Mouse (Mus musculus): ENCODE measurements around the gene Gabpb2. TPM values are rescaled to one million over a fixed set of nuclear protein-coding genes. Genes with fewer than 3 reads are reported as not detected.

Gabpb2 gene
- 4.5 and 5.4 TPM in 2 replicates for polyA plus RNA-seq (2015; fragmentation: Nextera tagmentation; extraction: Ambion mirVana)

- peak within 1 kb of the TSS; percentile 69 for H3K4me2 ChIP-seq (ENCODE audit: low read length)
- H3K27ac ChIP-seq: peak within 1 kb of the TSS; percentile 99
- under 1% methylated on average over 56 of the region's 56 CpGs for WGBS
- TF ChIP-seq CTCF (IDR thresholded peaks at IDR 0.05; ENCODE audit: low read depth): peak; percentile 82
- peak; percentile 97 for DNase-seq (ENCODE audit: low spot score)
- H3K9ac ChIP-seq (ENCODE audit: low read depth, low read length): peak within 1 kb of the TSS; percentile 97
- peak within 1 kb of the TSS; percentile 86 for H3K4me3 ChIP-seq (replicated peaks; ENCODE audit: low read depth, low read length)
- no peaks in the 10 kb centered on the region for H3K27me3 ChIP-seq (ENCODE audit: insufficient read depth, low read length)
- H3K36me3 ChIP-seq (ENCODE audit: insufficient read depth, low read length): peaks cover 9% of the 10 kb centered on the region
- peak; percentile 89 for ATAC-seq (replicated peaks; ENCODE audit: low FRiP score, low read depth)
- no peaks in the 10 kb centered on the region for H3K9me3 ChIP-seq (replicated peaks; ENCODE audit: low read length)
- 0 out of 2 replicates have a peak, but pooled peaks cover 4% of the 10 kb centered on the region for H3K4me1 ChIP-seq (replicated peaks; ENCODE audit: insufficient read depth, low read length)
Observed at GRCm38 (mm10) chr3:95217255-95218134, at the start of gene Gabpb2. Gene Gabpb2 (minus strand): TSS chr3:95217916.

GRCm38 (mm10) chr3:95266052-95266451, 48.3 kb upstream of the Gabpb2 start:
- WGBS: 93% methylated on average over 3 of the region's 3 CpGs
- no peak overlapping the region for H3K4me3 ChIP-seq (replicated peaks; ENCODE audit: low read depth, low read length)
- TF ChIP-seq CTCF (IDR thresholded peaks at IDR 0.05; ENCODE audit: low read depth): no peak
- H3K4me1 ChIP-seq (replicated peaks; ENCODE audit: insufficient read depth, low read length): no peaks in the 10 kb centered on the region
- DNase-seq (ENCODE audit: low spot score) (no peak), ATAC-seq (replicated peaks; ENCODE audit: low FRiP score, low read depth) (no peak)
- H3K9ac ChIP-seq (ENCODE audit: low read depth, low read length): no peak overlapping the region
- no peaks in the 10 kb centered on the region for H3K9me3 ChIP-seq (replicated peaks; ENCODE audit: low read length)
- no peak overlapping the region for H3K4me2 ChIP-seq (ENCODE audit: low read length)
- no peaks in the 10 kb centered on the region for H3K27me3 ChIP-seq (ENCODE audit: insufficient read depth, low read length)
- peaks cover 21% of the 10 kb centered on the region; the same call in 1 of the 2 replicates for H3K36me3 ChIP-seq (ENCODE audit: insufficient read depth, low read length)
- H3K27ac ChIP-seq: no peak overlapping the region

- Histone ChIP-seq H3K36me3 (ENCODE audit: insufficient read depth, low read length) (peaks cover 21% of the 10 kb centered on the region; the same call in 1 of the 2 replicates), H3K4me3 (replicated peaks; ENCODE audit: low read depth, low read length) (no peak overlapping the region), H3K4me1 (replicated peaks; ENCODE audit: insufficient read depth, low read length) (no peaks in the 10 kb centered on the region), H3K27me3 (ENCODE audit: insufficient read depth, low read length) (no peaks in the 10 kb centered on the region), H3K27ac (no peak overlapping the region), H3K9me3 (replicated peaks; ENCODE audit: low read length) (no peaks in the 10 kb centered on the region), H3K4me2 (ENCODE audit: low read length) (no peak overlapping the region), H3K9ac (ENCODE audit: low read depth, low read length) (no peak overlapping the region)
- TF ChIP-seq CTCF (IDR thresholded peaks at IDR 0.05; ENCODE audit: low read depth): no peak
- 78% methylated on average over 1 of the region's 1 CpGs for WGBS
- no peak for DNase-seq (ENCODE audit: low spot score)
- no peak for ATAC-seq (replicated peaks; ENCODE audit: low FRiP score, low read depth)
Observed at GRCm38 (mm10) chr3:95264724-95265123, 47.0 kb upstream of the Gabpb2 start.

- DNase-seq (ENCODE audit: low spot score) (peak; percentile 69), ATAC-seq (replicated peaks; ENCODE audit: low FRiP score, low read depth) (peak; percentile 68)
- Histone ChIP-seq H3K9me3 (replicated peaks; ENCODE audit: low read length) (no peaks in the 10 kb centered on the region), H3K27ac (0 out of 2 replicates have a peak overlapping the region, but pooled peaks have one; percentile 15), H3K9ac (ENCODE audit: low read depth, low read length) (no peak overlapping the region), H3K4me1 (replicated peaks; ENCODE audit: insufficient read depth, low read length) (no peaks in the 10 kb centered on the region), H3K27me3 (ENCODE audit: insufficient read depth, low read length) (no peaks in the 10 kb centered on the region), H3K4me3 (replicated peaks; ENCODE audit: low read depth, low read length) (no peak overlapping the region), H3K36me3 (ENCODE audit: insufficient read depth, low read length) (peaks cover 34% of the 10 kb centered on the region; the same call in 1 of the 2 replicates), H3K4me2 (ENCODE audit: low read length) (no peak overlapping the region)
- WGBS: 42% methylated on average over 11 of the region's 11 CpGs
- TF ChIP-seq CTCF (IDR thresholded peaks at IDR 0.05; ENCODE audit: low read depth): peak; percentile 81
Observed at GRCm38 (mm10) chr3:95263089-95263739, 45.5 kb upstream of the Gabpb2 start.

- Histone ChIP-seq H3K27me3 (ENCODE audit: insufficient read depth, low read length) (no peaks in the 10 kb centered on the region), H3K9ac (ENCODE audit: low read depth, low read length) (no peak overlapping the region), H3K36me3 (ENCODE audit: insufficient read depth, low read length) (peaks cover 40% of the 10 kb centered on the region), H3K4me1 (replicated peaks; ENCODE audit: insufficient read depth, low read length) (no peaks in the 10 kb centered on the region), H3K27ac (no peak overlapping the region), H3K4me2 (ENCODE audit: low read length) (no peak overlapping the region), H3K9me3 (replicated peaks; ENCODE audit: low read length) (no peaks in the 10 kb centered on the region), H3K4me3 (replicated peaks; ENCODE audit: low read depth, low read length) (no peak overlapping the region)
- ATAC-seq (replicated peaks; ENCODE audit: low FRiP score, low read depth): no peak
- no peak for DNase-seq (ENCODE audit: low spot score)
- 88% methylated on average over 4 of the region's 4 CpGs for WGBS
- no peak for TF ChIP-seq CTCF (IDR thresholded peaks at IDR 0.05; ENCODE audit: low read depth)
Observed at GRCm38 (mm10) chr3:95261975-95262374, 44.3 kb upstream of the Gabpb2 start.

- no peak overlapping the region for H3K4me2 ChIP-seq (ENCODE audit: low read length)
- no peak for DNase-seq (ENCODE audit: low spot score)
- no peak for TF ChIP-seq CTCF (IDR thresholded peaks at IDR 0.05; ENCODE audit: low read depth)
- H3K9ac ChIP-seq (ENCODE audit: low read depth, low read length): no peak overlapping the region
- peaks cover 42% of the 10 kb centered on the region for H3K36me3 ChIP-seq (ENCODE audit: insufficient read depth, low read length)
- no peak overlapping the region for H3K27ac ChIP-seq
- no peaks in the 10 kb centered on the region for H3K9me3 ChIP-seq (replicated peaks; ENCODE audit: low read length)
- no peak for ATAC-seq (replicated peaks; ENCODE audit: low FRiP score, low read depth)
- 73% methylated on average over 5 of the region's 5 CpGs for WGBS
- no peaks in the 10 kb centered on the region for H3K27me3 ChIP-seq (ENCODE audit: insufficient read depth, low read length)
- no peaks in the 10 kb centered on the region for H3K4me1 ChIP-seq (replicated peaks; ENCODE audit: insufficient read depth, low read length)
- H3K4me3 ChIP-seq (replicated peaks; ENCODE audit: low read depth, low read length): no peak overlapping the region
Observed at GRCm38 (mm10) chr3:95256931-95257330, 39.2 kb upstream of the Gabpb2 start.
